Mouse (Mus musculus) lung, adult 18-20 months (tissue): ENCODE results near the gene Astn1.
A peak's percentile ranks its signal among the peaks of the same experiment; 100 is the strongest.

ENCODE experiments used
- DNase-seq, 2 experiments: peaks; one replicate each; pipeline ENCODE4 v3.0.0; 2022; ENCODE audit warnings: mixed read lengths in 2 of 2

The Astn1 gene

DNA sequence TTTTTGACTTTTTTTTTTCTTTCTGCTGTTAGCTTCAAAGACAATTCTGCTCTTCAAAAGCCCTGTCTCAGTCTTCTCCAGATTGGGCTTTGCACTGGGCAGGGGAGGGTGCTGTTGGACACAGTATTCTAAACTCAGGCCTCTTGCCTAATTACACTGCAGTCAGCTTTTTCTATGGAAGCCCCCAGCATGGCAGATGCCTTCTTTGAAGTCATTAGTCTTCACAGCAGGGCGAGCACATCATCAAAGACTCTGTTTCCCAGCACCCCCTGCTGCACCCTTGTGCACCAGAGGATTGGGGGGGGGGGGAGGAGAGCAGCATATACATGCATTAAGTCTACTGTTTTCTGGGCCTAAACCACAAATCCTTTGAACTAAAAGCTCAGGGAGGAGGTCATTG is 174.8 kb downstream of the Astn1 start:
- DNase-seq = no peak

DNA sequence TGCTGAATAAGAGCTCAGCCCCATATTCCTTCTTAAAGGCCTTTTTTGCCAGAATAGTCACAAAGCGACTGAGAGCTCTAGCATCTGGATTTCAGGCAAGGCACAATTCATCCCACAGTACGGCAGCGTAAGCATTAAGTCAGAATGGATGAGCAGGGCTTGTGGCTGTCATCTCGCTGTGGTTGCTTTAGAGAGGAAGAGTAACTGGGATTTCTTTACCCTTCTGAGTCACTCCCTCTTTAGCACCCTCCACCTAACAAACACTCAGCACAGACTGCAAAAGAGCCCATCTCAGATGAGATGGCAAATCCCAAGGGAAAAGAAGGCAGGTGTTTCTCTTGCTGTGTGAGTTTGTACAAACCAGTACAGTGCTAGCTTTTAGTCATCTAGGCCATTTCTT is 183.0 kb downstream of the Astn1 start:
- no peak for DNase-seq

DNA sequence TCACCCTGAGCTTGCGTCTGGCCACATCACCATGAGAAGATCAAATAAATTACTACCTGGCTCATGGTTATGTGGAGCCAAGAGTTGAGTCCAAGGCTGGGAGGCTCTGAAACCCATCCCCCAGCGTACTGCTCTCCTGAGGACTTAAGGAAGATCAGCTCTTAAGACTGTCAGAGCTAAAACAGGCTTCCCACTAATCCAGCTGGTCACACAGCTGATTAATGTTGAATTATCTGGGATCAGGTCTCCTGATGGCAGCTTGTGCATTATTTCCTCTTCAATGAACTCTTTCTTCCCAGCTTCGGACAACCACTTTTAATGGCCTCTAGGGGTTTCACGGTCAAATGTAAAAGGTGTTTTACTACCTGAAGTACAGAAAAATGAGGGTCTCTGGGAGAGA is 184.4 kb downstream of the Astn1 start:
- DNase-seq = no peak

DNA sequence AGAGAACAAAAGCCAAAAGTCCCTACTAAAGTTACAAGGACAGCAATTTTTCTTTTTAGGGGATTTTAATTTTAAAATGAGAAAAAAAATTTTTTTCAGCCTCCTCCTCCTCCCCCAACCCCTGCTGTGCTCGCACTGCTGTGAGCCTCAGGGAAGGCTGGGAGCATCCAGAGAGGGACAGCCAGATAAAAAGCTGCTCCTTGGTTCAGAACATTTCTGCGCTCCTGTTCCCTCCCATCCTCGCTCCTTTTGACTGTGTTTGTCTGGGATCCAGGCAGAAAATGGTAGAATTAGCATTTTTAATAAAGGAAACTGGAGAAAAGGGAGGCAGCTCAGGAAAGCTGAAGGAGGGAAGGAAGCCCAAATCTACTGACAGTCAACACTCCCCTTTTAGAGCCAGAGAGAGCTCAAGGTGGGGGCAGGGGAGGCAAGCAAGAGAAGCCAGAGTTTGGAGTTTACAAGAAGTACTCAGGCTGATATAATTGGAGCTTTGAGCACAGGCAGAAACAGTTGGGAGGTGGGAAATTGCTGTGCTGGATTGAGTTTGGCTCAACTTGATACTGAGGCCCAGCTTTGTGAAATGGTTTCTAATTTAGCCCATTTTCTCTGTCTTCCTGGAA is 185.6 kb downstream of the Astn1 start:
- DNase-seq = no peak

DNA sequence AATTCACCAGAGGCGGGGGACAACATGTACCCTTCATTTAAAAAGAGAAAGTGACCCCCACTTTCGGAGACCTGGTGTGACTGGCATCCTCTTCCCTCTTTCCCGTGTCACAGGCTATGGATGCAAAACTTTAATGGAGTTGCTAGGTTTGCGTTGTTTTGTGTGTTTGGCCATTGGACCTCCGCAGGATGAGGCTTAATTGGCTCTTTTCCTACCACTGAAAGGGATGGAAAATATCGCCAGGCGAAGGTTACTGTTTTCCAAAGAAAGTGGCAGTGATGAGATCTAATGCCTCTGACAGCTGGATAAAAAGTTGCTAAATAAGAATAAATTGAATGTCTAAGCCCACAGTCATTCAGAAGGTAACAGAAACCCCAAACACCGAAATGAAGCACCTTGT is 186.2 kb downstream of the Astn1 start:
- no peak for DNase-seq

DNA sequence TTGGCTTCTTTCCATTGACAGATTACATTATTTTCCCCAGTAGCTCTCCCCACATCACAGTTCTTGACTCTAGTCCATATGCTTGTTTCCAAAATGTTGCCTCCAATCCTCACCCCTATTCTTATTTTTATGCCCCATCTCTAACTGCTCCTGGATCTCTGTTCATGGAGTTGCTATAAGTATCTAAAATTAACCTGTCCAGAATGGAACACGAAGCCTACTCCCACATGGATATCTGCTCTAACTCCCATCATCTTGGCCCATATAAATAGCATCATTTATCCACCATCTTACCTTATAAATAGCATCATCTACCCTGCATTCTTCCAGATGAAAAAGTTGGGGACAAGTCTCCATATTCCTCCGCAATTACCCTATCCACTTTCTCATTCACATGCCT is 187.5 kb downstream of the Astn1 start:
- no peak for DNase-seq

DNA sequence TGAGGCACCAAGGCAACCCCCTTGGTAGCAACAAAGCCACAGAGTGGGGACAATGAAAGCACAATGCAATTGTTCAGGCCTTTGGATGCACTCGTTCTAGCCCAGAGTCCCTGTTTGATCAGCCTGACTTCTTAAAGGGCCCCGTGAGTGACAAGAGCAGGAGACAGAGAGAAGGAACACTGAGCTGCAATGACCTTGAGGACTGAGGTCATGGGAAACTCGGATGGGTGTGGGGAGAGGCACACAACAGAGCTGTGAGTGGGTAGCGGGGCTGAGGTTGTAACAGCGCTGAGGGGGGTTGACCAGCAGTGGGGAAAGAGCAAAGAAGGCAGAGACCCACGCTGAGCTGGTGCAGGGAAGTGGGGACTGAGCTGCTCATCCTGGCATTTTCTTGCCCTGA is 189.9 kb downstream of the Astn1 start:
- DNase-seq = no peak

DNA sequence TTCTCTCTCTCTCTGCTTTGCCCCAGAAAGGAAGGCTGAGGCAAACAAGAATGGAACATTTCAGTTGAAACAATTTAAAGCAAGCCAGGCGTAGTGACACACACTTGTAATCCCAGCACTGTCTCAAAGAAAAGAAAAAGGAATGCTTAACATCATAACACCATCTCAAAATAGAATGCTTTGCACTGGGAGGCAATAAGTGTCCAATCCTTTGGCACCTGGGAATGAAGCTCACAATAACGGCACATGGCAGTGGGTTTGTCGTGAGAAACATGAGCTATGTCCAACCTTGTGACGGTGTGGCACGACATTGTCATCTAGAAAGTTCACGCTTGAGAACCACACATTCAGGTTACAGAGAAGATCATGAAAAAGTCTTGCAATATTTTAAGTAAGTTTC is 191.3 kb downstream of the Astn1 start:
- no peak for DNase-seq

DNA sequence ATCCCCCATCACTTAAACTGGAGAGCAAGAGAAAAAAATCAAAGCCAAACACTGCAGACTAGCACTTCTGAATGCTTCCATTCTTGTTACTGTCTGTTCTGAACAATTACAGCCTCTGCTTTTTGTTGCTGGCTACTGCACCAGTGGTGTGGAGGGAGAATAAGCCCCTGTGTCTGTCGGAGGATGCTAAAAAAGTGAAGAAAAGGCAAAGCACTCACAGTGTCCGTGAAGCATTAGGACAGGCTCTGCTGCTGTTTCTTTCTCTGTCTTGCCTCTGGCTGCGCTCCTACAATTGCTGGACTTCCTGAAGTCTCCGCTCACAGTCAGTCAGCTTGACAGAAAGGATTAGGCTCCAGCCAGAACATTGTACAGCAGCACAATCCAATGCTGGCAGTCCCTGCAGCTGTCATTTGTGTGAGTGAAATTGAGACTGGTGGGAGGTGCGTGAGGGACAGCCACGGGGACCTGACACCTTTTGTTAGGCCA is 192.0 kb downstream of the Astn1 start:
- DNase-seq = no peak

DNA sequence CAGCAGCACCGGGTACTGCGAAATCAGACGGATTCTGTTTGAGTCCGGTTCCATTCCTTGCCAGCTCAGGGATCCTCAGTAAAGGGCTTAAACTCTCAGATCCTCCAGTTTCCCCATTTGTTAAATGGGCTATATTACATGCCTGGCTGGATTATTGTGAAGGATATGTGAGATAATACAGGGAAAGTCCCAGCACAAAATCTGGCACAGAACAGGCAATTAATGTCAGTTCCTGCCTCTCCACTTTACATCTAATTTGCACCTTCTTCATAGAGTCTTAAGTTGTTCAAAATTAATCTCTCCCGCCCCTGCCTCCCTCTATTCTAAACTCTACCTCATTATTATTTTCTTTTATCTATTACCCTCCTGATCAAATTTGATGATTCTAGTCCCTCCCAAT is 211.1 kb downstream of the Astn1 start:
- DNase-seq = no peak

DNA sequence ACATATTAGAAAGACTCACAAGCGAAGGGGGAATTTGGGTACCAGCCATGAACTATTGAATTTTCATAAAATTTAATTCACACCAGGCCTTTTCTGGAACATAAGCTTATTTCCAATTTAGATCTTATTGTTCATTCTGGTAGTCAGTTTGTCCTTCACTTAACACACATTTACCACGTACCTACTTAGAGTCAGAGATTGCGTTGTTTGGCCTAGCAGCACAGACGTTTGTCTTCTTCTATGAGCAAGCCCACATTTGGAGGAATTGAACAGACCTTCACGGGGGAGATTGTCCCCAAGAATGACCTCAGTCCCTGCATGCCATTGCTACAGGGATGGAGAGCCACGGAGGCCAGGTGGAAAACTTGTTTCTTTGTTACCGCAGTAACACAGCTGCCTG is 211.5 kb downstream of the Astn1 start:
- DNase-seq = no peak

DNA sequence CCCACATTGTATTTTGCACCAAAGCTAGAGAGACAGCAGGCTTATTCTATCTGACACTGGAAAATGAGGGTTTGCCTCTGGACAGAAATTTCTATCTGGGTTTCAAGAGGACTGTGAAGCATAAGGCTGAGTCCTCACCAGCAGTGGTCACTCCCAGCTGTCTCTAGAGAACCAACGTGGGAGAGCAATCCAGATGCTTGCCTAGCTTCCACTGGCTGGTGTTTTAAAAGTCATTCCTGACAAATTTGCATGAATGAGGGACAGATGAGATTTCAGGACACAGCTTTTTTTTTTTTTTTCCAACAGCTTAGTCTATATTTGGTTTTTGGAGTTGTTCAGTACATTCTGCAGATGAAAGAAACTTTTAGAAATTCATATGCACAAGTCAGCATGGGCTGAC is 213.9 kb downstream of the Astn1 start:
- no peak for DNase-seq

DNA sequence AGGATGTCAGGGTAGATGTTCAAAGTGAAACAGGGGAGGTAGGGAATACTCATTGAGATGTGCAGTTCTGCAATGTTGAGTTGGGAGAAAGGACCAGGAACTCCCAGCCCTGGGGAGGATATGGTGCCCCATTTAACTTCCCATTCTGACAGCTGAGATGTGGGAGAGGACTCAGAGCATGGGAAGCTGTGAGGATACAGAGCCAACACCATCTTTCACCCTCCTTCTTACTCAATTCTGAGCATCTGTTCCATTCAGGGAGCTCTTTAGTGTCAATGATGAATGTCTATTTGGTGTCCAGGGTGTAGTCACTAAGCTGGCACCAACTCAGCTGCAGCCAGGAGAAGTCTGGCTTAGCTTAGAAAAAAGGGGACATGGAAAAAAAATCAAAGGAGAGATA is 219.7 kb downstream of the Astn1 start:
- no peak for DNase-seq

DNA sequence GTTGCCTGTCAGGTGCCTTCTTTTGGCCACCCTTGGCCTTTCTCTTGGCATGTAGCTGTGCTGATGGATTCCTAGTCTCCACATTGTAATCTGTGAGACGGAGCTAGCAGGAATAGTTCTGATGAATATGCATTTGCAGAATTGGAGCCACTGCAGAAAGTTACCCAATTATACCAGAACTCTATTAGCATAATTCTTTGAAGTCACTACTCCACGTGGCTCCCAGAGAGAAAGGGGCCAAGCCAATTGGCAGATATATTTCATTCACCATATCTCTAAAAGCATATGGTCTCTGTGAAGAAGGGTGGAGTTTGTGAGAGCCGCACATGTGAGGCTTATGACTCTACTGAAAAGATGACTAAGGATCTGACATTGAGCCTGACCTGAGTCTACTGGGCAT is 226.8 kb downstream of the Astn1 start:
- no peak for DNase-seq

DNA sequence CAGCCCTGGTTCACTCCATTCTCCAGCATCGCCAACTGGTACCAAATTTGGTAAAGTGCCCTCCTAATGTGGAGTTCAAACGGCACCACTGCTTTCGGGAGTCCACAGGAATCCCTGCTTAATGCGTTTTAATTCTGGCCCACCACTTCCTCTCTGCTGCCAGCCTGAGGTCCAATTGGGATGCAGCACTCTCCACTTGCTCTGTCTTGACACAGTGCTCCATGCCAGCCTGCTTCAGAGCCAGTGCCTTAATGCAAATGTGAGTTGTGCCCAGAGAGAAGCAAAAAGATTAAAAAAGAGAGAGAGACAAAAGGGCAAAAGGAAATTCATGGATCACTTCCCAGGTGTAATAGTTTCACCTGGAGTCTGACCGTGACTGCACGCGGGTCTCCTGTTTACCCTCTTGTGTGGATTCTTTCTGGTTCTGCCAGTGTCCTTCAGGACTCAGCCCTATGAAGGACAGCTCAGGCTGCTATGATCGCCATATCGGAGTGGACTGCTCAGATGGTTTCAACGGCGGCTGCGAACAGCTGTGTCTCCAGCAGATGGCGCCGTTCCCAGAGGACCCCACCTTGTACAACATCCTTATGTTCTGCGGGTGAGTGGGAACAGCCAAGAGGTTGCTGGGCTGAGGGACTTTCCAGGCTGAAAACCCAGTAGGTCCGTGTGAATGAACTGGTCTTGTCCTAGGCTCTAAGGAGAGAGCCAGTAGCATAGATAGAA is 234.8 kb downstream of the Astn1 start:
- peak in 1 of 2 experiments; percentile 4 for DNase-seq

DNA sequence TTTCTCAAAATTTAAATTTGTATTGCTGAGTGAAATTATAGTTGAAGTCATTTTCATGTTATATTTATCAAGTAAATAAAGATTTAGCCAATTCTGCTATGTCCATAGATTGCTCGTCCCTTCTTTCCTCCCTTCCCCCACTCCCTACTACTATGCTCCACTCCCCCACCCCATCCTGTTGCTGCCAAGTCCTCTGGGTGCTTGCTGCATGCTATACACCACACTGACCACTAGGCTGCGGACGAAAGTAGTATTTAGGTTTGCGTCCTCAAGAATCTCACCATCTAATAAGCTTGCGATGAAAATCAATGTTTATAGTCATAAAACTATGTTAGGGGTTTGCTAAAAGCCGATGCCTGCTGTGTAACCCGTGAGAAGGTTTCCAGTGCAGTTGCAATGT is 235.9 kb downstream of the Astn1 start:
- no peak for DNase-seq

DNA sequence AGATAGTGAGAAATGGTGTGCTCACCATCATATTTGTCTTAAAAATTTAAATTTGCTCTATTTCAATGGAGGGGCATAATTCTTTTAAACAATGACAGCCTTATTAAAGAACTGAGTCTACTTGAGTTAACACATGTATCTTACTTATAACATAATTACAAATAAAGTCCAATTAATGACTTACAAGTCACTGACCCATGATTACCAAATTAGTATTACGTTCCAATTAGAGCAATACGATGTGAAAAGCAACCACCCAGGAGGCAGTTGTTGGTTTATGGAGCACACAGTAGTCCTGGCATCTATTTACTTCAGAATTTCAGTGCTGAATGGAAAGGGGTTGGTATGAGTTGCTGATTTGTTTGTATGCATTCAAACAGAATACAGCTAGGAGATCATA is 237.4 kb downstream of the Astn1 start:
- DNase-seq = no peak

DNA sequence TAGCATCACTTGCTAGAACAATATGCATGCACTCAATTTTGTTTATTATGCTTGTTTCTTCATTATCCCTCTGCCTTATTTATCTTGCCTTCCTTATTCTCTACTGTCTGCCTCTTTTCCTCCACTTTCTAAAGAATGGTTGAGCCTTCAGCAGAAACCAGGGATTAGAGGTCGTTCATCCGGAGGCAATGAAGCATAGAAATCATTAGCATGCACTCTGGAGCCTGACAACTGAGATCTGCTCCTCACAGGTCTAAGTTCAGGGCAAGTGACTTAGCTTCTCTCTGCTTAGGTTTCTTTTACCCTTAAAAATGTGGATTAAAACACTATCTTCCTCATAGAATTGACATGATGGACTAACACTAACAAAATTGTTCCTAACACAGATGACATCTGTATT is 241.0 kb downstream of the Astn1 start:
- DNase-seq = no peak

DNA sequence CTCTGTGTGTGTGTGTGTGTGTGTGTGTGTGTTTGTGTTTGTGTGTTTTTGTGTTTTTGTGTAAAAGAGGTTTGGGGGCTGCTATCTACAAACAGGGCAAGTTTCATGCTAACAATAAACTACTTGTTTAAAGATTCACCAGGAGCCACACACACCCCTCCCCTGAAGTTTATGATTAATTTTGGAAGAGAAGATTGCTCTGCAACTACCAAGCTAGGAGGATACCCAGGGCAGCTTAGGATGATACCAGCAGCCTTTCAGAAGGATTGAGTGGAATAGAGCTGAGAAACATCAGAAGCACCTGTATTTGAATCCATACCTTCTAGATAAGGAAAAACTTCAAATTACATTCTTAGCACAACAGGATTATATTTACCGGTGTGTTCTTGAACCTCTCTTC is 242.1 kb downstream of the Astn1 start:
- no peak for DNase-seq

DNA sequence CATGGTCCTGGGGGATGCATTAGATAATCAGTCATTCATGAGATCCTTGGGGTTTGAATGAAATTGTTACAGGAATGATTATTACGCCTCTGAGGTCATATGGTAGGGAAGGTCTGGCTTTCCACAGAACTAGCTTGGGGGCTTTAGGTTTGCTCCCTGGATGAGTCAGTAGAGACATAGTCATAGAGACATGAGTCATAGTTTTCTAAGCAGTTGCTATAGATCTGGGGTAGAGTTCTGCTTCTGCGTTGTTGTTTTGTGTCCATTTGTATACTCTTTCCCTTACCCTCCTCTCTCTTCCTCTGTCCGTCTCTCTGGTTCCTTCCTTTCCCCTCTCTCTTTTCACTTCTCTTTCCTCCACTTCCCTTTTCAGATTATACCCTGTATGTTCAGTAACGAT is 243.5 kb downstream of the Astn1 start:
- no peak for DNase-seq

DNA sequence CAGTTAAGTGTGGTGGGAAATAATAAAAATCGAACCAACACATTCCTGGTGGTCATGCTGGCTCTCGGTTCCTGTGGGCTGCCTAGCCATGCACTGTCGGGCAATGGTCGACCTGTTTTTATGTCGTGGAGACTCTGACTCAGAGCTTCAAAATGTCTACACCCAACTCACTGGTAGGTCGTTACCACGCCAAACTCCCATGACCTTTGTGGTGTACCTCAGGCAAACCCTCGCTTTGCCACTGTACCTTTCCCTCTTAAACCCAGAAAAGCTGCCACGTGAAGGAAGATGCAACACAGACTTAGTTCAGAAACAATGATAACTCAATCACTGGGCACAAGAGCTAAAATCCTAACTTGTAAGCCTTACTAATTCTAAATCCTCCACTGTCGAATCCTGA is 244.3 kb downstream of the Astn1 start:
- DNase-seq = no peak

DNA sequence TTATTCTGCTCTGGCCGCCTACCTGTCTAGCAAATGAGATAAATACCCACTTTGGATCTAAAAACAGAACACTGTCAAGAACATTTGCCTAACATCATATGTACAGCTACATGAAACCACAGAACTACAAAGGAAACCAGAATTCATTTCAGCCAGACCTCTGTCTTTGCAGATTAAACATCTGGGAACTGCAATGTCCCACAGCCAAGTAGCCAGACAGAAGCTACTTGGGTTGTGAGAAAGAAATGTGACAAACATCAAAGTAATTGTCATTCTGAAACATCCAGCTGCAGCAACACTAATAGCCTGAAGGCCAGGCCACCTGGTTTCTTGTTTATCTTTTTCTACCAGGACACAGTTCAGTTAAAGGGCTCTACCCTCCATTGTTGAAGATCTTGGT is 245.1 kb downstream of the Astn1 start:
- no peak for DNase-seq

DNA sequence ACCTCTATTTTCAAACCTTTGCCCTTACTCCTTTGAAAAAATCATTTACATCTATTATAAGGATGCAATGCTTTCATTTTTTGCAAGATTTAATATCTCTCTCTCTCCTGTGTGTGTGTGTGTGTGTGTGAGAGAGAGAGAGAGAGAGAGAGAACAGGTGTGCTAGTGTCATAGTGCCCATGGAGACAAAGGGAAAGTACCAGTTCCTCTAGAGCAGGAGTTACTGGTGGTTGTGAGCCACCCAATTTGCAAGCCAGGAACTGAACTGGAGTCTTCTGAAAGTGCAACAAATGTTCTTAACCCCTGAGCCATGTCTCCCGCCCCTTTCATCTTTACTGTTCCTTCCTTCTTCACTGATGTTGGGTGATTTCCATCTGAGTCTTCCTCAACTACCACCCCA is 253.1 kb downstream of the Astn1 start:
- DNase-seq = no peak

DNA sequence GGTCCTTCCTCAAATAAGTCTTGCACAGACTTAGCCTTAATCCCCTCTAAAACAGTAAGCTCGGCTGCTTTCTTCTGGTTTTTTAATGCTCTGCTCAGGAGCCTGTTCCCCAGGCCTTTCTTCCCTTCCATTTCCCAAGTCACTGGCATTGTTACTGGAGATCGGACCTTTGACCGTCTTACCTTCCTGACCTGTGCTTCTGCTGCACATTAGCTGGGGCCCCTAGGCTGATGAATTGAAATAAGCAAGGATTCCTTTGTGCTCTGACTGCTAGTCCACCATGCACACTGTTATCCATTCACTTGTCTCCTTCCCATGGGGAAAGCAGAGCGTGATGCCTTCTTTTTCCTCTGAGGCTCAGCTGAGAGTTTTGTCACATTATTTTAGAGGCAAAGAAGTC is 255.9 kb downstream of the Astn1 start:
- no peak for DNase-seq

DNA sequence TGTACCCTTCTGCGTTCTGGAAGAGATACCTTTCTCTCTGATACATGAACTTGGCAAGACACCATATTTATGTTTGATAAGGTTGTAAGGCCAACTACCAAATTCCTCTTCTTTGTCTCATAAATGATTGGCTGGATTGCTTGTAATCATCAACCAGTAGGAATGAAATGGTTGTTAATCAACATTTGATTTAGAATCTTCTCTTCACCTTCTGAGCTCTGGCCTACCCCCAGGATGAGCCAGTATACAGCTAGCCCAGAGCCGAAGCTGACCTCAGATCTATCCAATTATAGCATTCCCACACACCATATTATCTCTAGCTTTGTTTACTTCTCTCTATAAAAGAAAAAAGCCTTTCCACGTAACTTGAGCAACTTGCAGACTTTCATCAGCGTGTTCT is 270.9 kb downstream of the Astn1 start:
- DNase-seq = no peak
